Mouse (Mus musculus) C2C12 (cell line): ENCODE results near the gene Eepd1.

Source experiments
- CEBPB ChIP-seq: IDR thresholded peaks from one replicate; pipeline ENCODE4 v1.6.1; 2011; ENCODE audit warnings: low read depth, mild to moderate bottlenecking, control low read depth, moderate library complexity
- CTCF ChIP-seq: IDR thresholded peaks from one replicate; pipeline ENCODE4 v1.5.1; 2011; ENCODE audit not compliant: control insufficient read depth, insufficient read depth, insufficient read length
- USF1 ChIP-seq: IDR thresholded peaks from one replicate; pipeline ENCODE4 v1.6.1; 2011; ENCODE audit warnings: low read depth, mild to moderate bottlenecking, control low read depth, moderate library complexity

- TF ChIP-seq CTCF (no peak), USF1 (no peak), CEBPB (no peak)
Observed at GRCm38 (mm10) chr9:25570436-25570835, 89.1 kb downstream of the Eepd1 start.
